Mouse (Mus musculus): ENCODE measurements around the gene Nrip1.

Gene Nrip1

DNA sequence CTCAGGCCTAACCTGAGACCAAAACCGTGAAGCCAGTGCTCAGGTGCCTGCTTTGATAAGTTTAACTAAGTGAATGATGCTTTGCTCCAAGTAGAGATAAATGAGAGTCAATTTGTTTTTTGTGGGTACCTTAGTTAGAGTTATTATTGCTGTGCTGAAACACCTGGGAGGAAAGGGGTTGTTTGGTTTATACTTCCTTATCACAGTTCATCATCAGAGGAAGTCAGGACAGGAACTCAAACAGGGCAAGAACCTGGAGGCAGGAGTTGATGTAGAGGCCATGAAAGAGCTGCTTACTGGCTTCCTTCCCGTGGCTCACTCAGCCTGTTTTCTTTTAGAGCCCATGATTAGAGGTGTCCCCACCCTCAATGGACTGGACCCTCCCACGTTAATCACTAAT lies 89.8 kb downstream of the Nrip1 start:
- DNase-seq (ENCODE audit: low spot score in 2 of 2), result no peak

DNA sequence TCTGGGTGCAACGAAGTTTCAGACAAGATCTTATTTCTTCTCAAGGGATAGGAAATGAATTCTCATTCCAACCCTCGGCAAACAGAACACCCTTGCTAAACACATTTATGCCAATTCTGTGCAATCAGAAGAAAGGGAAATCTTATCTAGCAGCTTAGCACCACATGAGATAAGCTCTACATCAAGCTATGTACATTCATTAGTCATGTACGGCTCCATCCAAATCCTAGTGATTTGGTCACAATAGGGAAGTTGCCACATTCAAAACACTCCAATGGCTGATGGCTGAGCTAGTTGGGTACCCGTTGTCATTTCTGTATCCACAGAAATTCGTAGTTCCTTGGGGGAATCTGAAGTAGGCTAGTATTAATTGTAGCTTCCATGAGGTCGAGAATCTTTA lies 91.8 kb downstream of the Nrip1 start:
- no peak for DNase-seq (ENCODE audit: low spot score in 2 of 2)

DNA sequence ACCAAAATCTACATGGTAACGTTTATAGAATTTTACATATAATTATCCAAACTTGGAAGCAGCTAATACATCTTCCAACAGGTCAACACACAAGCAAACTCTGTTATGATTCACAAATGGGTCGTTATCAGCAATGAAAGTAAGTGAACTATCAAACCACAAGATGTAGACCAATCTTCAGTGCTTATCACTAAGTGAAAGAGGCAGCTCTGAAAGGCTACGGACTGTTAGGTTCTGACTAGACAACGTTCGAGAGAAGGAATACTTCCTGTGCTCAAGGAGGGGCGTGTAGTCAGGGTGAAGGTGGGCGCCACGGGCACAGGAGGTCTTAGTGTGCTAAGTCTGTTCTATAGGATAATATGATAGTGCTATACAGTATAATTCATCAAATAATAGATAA lies 93.3 kb downstream of the Nrip1 start:
- no peak for DNase-seq (ENCODE audit: low spot score in 2 of 2)

DNA sequence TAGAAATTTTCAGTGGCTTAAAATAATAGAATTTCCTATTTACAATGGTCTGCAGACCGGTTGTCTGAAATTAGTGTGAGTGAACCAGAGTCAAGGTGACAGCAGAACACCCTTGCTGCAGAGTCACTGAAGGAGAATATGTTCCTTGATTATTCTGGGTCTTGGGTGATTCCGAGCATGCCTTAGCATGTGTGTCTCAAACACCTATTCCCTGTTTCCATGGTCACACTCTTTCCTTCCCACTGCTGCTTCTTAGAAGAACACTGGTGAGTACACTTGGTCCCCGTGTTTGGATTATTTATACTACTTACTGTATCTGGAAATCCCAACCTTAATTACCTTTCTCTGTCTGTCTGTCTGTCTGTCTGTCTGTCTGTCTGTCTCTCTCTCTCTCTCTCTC lies 97.4 kb downstream of the Nrip1 start:
- DNase-seq (ENCODE audit: low spot score in 2 of 2), result no peak

DNA sequence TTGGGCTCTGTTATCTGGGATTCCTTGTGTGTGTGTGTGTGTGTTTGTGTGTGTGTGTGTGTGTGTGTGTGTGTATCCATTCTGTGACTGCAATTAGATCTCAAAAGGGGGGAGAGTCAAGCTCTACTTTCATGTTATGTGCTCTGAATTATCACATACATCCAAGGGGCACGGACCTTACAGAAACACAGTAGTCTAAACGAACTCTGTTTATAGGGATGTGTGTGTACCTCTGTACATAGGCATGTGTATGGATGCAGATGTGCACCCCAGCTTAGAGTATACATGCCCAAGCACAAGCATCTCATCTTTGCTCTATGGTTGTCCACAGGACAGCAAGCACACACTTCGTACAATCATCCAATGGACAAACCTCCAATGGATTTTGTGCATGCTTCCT lies 98.0 kb downstream of the Nrip1 start:
- DNase-seq (ENCODE audit: low spot score in 2 of 2), result no peak

DNA sequence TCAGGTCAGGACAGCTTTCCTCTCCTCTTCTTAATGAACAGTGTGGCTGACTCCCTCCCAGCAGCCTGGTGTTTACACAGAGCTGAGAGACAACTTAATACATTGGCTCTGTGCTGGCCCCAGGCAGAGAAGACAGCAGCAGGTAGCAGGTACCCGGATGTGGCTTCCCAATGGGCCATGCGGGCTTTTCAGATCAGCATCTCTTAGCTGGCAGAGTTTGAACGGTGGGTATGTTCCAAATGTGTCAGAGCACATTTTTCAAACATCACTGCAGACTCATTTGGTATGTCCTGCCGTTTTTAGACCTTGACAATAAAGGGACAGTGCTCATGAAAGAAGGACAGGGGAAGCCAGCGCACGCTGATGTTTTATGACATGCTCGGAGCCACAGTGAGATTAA lies 98.5 kb downstream of the Nrip1 start:
- DNase-seq (ENCODE audit: low spot score in 2 of 2), result no peak

DNA sequence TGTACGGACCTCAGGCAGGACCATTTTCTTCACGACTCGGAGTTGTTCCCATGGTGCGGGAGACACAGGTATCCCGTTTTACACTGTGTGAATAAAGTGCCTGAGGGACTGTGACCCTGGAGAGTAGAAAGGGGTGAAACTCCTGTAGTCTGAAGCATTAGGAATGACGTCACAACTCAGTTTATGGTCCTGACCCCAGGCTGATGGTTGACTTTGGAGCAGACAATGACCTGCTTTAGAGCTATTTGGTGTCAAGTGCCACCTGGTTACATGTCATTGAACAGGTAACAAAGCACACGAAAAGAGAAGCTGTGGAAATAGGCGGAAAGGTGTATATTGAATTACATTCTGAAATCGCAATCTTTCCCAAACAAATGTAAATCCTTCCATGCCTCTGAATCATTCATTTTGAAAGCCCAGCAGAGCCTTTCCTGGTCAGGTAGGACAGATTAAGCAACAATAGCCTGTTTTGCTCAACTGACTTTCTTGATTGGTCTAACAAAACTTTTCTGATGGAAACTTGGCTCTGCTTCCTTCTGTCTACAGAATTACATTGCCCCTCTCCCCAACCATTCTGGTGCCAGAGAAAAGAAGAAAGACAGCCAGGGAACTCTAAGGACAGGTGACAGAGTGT lies 106.9 kb downstream of the Nrip1 start:
- no peak for DNase-seq (ENCODE audit: low spot score in 2 of 2)

DNA sequence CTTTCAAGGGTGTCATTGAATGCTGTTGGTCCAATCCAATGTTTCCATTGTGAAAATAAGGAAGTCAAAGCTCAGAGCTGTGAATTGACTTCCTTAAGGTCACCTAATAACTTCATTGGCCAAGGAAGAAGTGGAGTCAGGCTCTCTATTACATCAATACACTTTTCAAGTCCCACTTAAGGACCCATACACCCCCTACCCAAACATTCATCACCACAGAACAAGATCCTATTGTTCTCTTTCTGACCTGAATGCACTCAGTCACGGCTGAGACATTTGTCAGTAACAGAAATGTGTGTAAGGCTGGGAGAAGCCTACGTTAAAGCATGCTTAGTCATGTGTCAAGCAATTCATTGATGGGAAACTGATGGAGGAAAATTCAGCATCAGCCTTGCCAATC lies 107.8 kb downstream of the Nrip1 start:
- DNase-seq (ENCODE audit: low spot score in 2 of 2), result no peak

DNA sequence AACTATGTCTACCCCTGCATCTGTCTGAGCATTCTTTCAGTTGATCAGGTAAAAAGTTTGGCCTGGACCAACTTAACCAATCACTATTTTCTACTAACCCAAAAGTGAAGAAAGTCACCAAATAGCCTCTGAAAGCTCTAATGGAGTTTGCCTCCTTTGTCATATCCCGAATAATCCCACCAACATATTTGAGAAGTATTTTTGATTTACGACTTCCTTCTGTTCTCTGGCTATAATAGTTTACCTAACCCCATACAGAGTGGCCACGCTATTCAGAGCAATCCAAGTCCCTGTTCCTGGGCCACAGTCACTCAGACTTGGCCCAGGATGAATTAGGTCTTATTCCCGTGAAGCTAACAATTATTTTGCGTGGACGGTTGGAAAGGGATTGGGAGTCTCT lies 108.3 kb downstream of the Nrip1 start:
- DNase-seq (ENCODE audit: low spot score in 2 of 2), result no peak

DNA sequence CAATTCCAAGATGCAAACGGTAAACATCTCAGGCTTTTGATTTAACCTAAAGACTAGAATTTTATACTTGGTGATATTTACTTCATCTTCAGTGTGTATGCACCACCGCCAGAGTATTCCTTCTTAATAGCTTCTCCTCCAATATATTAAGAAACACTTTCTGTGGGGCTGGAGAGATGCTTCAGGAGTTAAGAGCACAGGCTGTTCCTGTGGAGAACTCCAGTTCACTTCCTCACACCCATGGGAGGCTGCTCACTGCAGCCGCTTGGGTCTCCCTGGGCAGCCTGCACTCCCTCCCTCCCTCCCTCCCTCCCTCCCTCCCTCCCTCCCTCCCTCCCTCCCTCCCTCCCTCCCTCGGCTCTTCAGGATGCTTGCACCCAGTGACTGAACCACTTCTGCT lies 110.2 kb downstream of the Nrip1 start:
- no peak for DNase-seq (ENCODE audit: low spot score in 2 of 2)

DNA sequence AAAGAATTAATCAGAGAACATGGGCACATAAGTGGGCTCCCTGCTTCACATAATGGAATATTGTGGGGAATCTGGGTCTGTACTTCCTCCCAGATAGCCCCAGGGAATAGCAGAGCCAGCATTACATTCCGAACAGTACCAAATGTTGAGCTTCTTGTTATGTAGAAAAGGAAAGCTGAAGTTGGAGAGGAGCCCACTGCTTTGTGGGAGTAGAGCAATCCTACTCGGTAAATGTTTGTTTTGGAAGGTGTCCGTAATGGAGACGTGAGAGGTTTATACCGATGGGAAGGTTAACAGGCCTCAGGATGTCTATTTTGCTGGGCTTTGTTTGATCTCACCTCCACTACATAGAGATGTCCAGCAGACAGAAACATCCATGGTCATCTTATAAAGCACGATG lies 113.3 kb downstream of the Nrip1 start:
- DNase-seq (ENCODE audit: low spot score in 2 of 2), result no peak

DNA sequence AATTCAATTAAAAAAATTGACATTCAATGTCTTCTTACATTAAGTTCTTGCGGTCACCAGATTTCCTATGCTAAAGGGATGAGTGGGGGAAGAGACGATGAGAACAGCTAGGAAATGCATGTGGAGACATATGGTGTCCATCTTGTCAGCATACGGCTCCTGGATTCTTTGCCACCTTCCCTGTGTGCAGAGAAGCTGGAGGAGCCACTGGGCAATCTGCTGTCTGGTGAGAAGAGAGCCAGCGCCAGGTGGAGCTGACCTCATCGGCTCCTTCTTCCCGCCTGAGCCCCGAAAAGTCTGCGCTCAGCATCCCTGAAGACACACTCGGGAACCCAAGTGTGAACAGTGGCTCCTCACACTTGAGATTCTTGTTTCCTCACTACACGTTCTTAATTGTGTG lies 121.8 kb downstream of the Nrip1 start:
- DNase-seq (ENCODE audit: low spot score in 2 of 2), result no peak

DNA sequence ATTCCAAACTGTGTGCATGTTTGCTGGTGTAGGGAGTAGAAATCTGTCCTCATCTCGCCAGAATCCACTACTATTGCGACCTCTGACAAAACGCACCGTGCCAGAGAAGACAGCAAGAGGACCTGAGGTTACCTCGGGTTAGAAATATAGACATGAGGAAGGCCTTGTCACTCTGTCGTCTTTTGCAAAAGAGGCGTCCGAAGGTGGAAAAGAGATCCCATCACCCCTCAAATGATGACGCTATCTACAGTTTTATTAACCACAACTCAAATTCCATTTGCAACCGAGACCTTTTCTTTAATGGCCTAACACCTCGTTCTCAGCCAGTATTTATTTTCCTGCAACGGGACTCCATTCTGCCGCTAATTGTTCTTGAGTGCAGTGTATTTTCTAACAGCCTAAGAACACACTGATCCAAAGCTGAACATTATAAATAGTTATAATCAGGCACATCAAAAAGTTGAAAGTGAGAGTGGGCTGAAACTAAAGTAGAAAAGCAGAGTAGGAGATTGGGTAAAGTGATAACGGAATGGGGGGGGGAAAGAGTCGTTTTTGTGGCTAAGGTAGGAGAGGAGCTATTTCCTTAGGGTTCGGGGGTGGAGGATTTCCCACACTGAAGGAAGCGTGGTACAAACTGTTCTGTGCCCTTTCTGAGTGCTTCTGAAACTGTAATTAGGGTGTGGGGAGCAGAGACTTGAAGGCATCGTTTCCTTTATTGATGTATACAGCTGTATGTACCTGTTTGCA lies 124.1 kb downstream of the Nrip1 start:
- DNase-seq (ENCODE audit: low spot score in 2 of 2), result no peak

DNA sequence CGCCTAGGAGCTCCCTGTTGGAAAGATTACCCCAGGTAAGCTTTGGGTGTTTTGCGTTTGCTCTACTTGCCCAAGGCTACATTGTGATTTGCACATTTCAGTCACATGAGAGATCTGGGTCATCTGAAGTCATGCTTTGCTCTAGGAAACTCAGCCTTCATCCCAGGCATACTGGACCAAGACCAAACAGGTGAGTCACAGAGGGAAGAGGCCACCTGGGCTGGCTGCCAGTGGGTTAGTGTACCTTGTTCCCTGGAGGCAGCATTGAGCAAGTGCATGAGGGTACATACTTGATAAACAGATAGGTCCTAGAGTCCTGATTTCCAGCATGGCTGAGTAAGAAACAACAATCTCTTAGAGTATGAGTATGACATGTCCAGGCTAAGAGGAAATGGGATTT lies 130.8 kb downstream of the Nrip1 start:
- DNase-seq (ENCODE audit: low spot score in 2 of 2), result no peak

DNA sequence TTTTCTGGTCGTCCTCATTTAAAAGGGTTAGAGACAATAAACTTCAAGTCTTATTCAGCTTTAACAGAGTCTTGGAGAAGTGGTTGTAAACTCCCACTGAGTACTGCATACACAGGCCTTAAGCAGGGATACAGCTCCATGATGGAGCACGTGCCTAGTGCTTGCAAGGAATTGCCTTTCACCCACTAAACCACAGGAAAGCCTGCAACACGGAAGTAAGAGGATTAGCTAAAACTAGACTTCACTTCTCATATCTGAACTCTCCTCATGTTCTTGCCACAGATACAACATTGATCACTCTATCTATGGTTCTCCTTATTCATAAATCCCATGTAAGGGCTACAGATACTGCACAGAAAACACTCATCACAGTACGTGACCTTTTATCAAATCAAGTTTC lies 132.4 kb downstream of the Nrip1 start:
- DNase-seq (ENCODE audit: low spot score in 2 of 2), result no peak

DNA sequence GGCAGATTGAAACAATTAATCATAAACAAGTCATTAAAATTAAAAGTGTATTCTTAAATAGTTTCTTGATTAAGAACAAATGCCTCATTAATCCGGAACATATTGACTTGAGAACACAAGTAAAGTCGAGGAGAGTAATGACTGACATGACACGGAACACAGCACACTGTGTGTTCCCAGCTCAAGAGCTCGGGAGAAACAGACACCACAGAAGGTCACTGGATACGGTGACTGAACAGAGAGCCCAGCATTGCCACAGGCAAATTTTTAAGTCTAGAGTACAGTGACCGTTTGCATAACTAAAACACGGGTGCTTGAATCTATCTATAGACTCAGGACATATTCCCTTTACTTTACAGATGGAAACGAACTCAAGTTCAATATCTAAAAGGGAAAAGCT lies 134.3 kb downstream of the Nrip1 start:
- DNase-seq (ENCODE audit: low spot score in 2 of 2), result no peak

DNA sequence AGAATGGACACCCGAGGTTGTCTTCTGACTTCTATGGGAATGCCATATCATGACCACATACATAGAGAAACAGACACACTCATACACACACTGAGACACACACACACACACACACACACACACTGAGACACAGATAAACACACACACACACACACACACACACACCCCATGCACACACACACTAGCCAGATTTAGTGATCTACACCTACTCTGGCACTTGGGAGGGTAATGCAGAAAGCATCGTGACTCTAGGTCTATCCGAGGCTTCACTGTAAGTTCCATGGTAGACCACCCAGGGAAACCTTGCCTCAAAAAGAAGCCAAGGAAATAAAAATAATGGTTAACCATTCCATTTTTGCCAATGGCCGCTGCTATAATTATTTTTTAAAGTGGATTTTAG lies 134.8 kb downstream of the Nrip1 start:
- DNase-seq (ENCODE audit: low spot score in 2 of 2), result no peak
